Mouse (Mus musculus) inflammation-experienced regulatory T-cells, adult 6 months (primary cell): ENCODE measurements around the gene BC051142. TPM values are rescaled to one million over a fixed set of nuclear protein-coding genes. Genes with fewer than 3 reads are reported as not detected.
"Not testable (repeated sequence)": the region's sequence is repeated elsewhere in the genome, so short reads cannot be mapped to it uniquely, and the experiment has no call there.

Experiments used
- ATAC-seq: one replicate; pipeline ENCODE4 v1.8.0; 2017
- polyA plus RNA-seq, 3 experiments: library from polyadenylated mRNA; unstranded; fragments of 100-300 nt; shearing (Covaris generic); gene quantifications; one replicate each; pipeline ENCODE4 v1.2.1; 2017

Gene BC051142
- polyA plus RNA-seq, 3 experiments from 2014 or later = 0.81 to 2.5 TPM; not detected in 1

GRCm38 (mm10) chr17:34399394-34399715, 735 bp downstream of the BC051142 start:
- no peak for ATAC-seq

DNA sequence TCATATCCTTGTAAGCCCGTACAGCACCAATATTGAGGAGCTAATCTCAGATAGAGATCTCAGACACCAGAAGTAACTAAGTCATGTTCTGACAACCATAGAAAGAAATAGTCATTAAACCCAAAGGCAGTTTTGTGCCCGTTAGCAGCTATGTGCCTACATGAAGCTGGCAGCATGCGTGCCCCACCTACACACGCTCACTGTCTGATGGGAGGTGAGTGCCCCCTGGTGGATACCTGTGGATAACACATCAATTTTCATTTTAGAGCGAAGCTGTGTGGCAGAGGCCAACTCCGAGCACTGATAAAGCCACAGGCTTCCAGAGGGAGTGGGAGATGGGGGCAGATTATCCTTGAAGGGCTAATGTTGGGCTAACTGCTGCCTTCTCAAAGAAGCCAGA, 12.5 kb downstream of the BC051142 start:
- ATAC-seq = peak; percentile 56

GRCm38 (mm10) chr17:34420014-34420413, 21.4 kb downstream of the BC051142 start:
- ATAC-seq = no peak

DNA sequence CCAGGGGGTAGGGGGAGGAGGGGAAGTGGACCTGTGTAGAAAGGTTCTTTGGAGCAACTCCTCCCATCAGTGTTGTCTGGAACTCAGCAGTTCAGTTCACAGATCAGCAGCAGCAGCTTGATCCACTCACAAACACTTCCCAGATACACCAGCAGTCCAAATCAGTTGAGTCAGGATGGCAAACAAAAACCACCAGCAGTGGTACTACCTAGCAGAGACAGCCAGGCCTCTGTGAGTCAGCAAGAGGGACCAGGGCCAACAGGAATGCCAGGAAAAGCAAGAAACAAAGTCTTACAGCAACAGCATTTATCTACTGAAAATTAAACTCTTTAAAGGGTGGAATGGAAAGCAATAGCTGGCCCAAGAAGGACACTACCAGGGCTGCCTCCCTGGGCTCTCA, 29.0 kb downstream of the BC051142 start:
- ATAC-seq = no peak

GRCm38 (mm10) chr17:34437120-34437519, 38.5 kb downstream of the BC051142 start:
- ATAC-seq = no peak

- no peak for ATAC-seq
These were observed 39.0 kb downstream of the BC051142 start for GRCm38 (mm10) chr17:34437606-34438005.

- ATAC-seq = no peak
These were observed 40.0 kb downstream of the BC051142 start for GRCm38 (mm10) chr17:34438588-34438987.

- ATAC-seq = no peak
These were observed 41.2 kb downstream of the BC051142 start for GRCm38 (mm10) chr17:34439795-34440194.

GRCm38 (mm10) chr17:34441990-34442389, 43.4 kb downstream of the BC051142 start:
- ATAC-seq = no peak

- ATAC-seq = no peak
These were observed 49.9 kb downstream of the BC051142 start for GRCm38 (mm10) chr17:34448473-34449041.

DNA sequence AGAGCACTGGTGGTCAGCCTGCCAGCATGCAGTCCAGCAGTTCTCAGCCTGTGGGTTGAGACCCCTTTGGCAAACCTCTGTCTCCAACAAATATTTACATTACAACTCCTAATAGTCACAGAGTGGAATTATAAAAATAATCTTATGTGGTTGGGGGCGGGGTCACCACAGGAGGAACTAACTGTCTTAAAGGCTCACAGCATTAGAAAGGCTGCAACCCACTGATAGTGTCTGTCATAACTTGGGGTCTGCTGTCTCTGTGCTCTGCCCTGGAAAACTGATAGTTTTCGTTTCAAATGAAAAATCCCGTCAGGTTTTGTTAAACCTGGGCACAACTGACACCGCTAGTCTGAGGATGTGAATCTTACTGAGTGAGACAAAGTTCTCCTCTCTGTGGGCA, 59.0 kb downstream of the BC051142 start:
- ATAC-seq = no peak

DNA sequence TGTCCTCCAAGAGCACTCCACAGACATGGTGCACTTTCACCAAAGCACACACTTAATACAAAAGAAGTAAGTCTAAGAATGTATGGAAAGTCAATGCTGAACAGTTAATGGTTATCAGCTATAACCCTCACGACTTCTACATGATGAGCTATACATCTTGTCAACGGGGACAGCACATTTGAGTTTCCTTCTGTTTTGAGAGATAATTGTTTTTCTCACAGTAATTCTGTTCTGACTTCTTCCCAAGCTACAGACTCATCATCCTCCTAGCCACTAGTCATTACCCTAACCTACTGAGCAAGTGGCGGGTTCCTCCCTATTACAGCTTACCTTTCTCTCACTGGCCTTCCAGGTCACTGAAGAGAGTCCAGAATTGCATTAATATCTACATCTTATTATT, 60.6 kb downstream of the BC051142 start:
- ATAC-seq = no peak

DNA sequence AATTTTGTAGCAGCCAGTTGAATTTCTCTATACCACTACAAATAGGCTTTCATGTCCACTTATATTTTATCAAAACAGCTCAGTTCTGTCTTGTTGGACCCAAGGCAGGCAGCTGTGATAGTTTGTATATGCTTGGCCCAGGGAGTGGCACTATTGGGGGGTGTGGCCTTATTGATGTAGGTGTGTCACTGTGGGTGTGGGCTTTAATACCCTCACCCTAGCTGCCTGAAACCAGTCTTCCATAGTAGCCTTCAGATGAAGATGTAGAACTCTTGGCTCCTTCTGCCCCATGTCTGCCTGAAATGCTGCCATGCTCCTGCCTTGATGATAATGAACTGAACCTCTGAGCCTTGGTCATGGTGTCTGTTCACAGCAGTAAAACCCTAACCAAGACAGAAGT, 67.3 kb downstream of the BC051142 start:
- ATAC-seq = not testable (repeated sequence)

GRCm38 (mm10) chr17:34470491-34470890, 71.9 kb downstream of the BC051142 start:
- ATAC-seq = no peak

DNA sequence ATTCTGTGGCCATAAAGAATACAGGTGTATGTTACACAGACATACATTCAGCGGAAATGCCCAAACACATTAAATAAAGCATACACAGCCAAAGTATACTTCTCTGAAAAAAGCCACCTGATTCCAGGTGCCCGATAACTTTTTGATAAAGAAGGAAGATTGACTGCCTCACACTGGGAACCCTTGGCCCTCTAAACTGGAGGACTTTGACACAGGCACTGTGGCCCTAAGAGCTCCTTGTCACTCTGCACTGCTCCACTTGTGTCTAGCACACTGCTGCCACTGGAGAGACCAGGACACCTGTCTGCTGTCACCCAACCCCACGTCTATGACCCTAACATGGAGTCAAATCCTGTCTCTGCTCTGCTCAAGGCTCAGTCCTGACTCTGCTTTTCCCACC, 76.4 kb downstream of the BC051142 start:
- no peak for ATAC-seq

DNA sequence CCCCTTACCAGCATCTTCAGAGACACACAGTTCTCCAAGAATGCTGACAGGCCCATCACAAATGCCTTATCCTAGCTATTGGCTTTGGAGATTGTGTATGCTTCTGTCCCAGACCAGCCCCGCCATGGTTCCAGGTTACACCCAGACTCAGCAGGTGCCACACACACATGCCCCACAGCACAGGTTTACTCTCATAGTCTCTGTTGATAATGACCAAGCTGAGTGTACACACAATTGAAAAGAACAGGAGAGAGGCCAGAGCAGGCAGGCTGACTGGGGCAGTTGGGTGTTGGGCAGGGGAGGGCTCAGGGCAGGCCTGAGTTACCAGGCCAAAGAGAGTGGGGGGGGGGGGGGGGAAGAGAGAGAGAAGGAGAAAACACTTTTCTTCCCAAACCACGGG, 77.8 kb downstream of the BC051142 start:
- ATAC-seq = no peak

GRCm38 (mm10) chr17:34477238-34478013, 78.8 kb downstream of the BC051142 start, which contains the start of gene Btnl4:
Gene Btnl4, minus strand, starts transcription at chr17:34477318.
- not testable (repeated sequence) for ATAC-seq

DNA sequence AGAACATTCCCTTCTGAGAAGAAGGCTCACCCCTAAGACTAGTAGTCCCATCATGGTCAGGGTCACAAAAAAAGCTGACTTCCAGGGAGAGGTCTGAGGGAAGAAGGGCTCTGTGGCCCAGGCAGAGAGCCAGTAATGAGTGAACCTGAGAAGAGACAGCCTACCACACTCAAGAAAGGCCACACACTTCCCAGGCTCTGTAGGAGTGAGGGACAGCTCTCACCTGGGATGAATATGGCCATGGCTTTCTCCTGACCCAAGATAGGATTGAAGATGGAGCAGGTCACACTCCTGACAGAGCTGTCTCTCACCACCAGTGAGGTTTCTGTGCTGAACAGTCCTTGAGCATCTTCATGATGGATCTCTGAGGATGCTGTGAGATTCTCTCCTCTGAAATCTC, 94.2 kb downstream of the BC051142 start:
- no peak for ATAC-seq

DNA sequence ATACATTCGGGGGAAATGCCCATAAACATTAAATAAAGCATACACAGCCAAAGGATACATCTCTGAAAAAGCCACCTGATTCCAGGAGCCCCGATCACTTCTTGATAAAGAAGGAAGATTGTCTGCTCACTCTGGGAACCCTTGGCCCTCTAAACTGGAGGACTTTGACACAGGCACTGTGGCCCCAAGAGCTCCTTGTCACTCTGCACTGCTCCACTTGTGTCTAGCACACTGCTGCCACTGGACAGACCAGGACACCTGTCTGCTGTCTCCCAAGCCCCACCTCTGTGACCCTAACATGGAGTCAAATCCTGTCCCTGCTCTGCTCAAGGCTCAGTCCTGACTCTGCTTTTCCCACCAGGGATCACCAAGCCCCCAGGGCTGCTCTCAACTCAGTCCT, 96.5 kb downstream of the BC051142 start:
- ATAC-seq = not testable (repeated sequence)

GRCm38 (mm10) chr17:34496539-34496938, 97.9 kb downstream of the BC051142 start:
- no peak for ATAC-seq

DNA sequence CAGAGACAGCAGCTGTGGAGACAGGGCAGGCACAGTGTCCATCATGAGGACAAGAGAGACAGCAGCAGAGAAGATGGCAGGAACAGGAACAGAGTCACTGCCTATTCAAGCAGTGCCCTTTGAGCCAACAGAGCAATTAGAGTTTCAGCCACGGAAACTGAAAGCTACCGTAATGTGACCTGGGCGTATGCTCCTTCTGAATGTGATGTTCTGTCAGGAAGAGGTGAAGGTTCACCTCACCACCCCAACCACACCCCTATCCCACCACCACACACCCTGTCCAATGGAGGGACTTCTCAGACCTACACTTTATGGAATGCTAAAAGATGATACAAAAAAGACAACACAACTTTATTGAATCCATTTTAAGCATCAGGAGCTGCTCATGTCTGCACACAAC, 98.7 kb downstream of the BC051142 start:
- not testable (repeated sequence) for ATAC-seq

DNA sequence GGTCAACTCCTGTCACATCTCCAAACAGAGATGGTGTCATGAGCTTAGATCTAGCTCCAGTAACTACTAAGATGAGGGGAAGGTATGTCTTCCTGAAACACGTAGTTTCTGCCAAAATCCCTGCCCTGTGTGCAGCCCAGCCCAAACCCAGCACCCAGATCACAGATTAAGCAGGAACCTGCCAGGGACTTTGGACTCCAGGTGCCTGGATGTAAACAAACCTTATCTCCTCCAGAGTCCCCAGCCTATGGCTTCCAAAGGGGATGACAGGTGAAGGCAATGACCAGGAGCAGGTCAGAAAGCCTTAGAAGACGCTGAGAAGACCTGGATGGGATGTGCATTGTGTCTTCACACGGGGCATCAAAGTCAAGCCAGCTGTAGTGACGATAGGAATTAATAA, 99.1 kb downstream of the BC051142 start:
- not testable (repeated sequence) for ATAC-seq

DNA sequence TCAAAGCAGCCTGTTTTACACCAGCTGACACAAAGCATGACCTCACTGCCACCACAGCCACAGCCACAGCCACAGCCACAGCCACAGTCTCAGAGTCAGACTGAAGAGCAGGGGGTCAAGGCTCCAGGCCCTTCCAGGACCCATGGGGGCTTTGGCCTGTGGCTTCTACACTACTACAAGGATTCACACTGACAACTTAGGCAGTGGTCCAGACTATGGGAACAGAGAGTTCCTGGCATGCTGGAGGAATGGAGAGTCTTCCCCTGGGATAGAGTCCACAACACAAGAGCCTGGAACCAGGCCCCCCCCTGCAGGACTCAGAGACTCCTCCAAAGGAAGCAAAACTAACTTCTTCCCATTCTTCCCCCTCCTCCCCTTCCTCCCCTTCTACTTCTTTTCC, 109.0 kb downstream of the BC051142 start:
- ATAC-seq = no peak
